8 mouse cellular contexts compared by ENCODE assay signal in the genomic region with DNA sequence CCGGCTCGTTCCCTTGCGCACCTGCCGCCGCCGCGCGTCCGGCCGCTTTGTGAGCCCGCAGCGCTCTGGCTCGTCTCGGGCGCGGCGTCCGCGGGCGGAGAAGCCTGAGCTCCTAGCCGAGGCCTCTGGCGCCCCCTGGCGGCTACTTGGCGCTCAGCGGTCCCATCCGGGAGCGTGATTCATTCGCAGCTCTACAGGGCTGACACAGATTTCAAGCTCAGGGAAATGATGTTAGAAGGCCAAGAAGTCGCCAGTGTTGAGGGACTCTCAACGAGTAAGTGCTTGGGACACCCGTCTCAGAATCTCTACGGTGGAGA. TPM values are rescaled to one million over a fixed set of nuclear protein-coding genes. Genes with fewer than 3 reads are reported as not detected.
DNase-seq lines count a peak whose midpoint lies in the region; ATAC-seq and TF ChIP-seq lines count a peak whose summit lies in the region.

TSS of gene Spock1 (minus strand) at position 67 of the 317 bp plus-strand sequence.

- H3K9me3 ChIP-seq in midbrain, embryonic 10.5 days (replicated peaks) = no peaks in the 10 kb centered on the region

- peak; percentile 89 for DNase-seq in embryo, embryonic 9.5 days (ENCODE audit: extremely low spot score)
- DNase-seq in gonadal fat pad, adult 2 months (ENCODE audit: low read depth) = no peak
- DNase-seq in kidney, adult 11 months = peak; percentile 34
- peak; percentile 95 for DNase-seq in left cerebral cortex, postnatal 25 days (ENCODE audit: low spot score in 2 of 2)
- DNase-seq in midbrain, embryonic 10.5 days (ENCODE audit: low spot score) = peak; percentile 90
- peak; percentile 21 for DNase-seq in skeletal muscle tissue, adult 2 months (ENCODE audit: low read depth, low spot score)

- no peak within 1 kb of the TSS for H3K4me3 ChIP-seq in bone marrow macrophage, adult 2 months (ENCODE audit: insufficient read depth, low read length)
- H3K4me3 ChIP-seq in midbrain, embryonic 10.5 days = peak within 1 kb of the TSS; percentile 64

- under 1% methylated on average over 32 of the region's 32 CpGs for WGBS in midbrain, embryonic 10.5 days

- TF ChIP-seq POLR2A in bone marrow macrophage, adult 2 months (IDR thresholded peaks at IDR 0.05; ENCODE audit: borderline replicate concordance, low read depth, low read length) = no peak

- H3K4me1 ChIP-seq in bone marrow macrophage, adult 2 months (ENCODE audit: control insufficient read depth, insufficient read depth, low read length) = no peaks in the 10 kb centered on the region
- H3K4me1 ChIP-seq in midbrain, embryonic 10.5 days = peaks cover 11% of the 10 kb centered on the region

- TF ChIP-seq CTCF in bone marrow macrophage, adult 2 months (IDR thresholded peaks at IDR 0.05; ENCODE audit: low read depth, low read length) = peak; percentile 36; the same call in 1 of the 2 replicates

- intact Hi-C loops in left cerebral cortex, postnatal 25 days (cut with DNase I) = loop anchor here (1.0 to 10.0 kb wide), 8 partner anchors 71 to 627 kb away; no protein-coding TSS in a partner anchor

- H3K27me3 ChIP-seq in midbrain, embryonic 10.5 days (ENCODE audit: low read depth, poor library complexity, severe bottlenecking) = peaks cover 48% of the 10 kb centered on the region

- no peaks in the 10 kb centered on the region for H3K36me3 ChIP-seq in midbrain, embryonic 10.5 days

- ATAC-seq in activated CD4-positive, CD25-positive, alpha-beta regulatory T cell, adult 4 months = no peak

- no peak within 1 kb of the TSS for H3K27ac ChIP-seq in bone marrow macrophage, adult 2 months (ENCODE audit: insufficient read depth, low read depth, low read length)
- peak within 1 kb of the TSS; percentile 82 for H3K27ac ChIP-seq in midbrain, embryonic 10.5 days (replicated peaks)

RNA-seq across cellular contexts. Expression of gene Spock1, which starts in this region (rescaled TPM):
- polyA plus RNA-seq in bone marrow macrophage, adult 2 months (2012; ENCODE audit: insufficient read depth, insufficient read length, missing spikeins) = not detected in 2 replicates
- 14.0 and 22.1 TPM in 2 replicates for polyA plus RNA-seq in gonadal fat pad, adult 2 months (2012; rRNA removed)
- total RNA-seq in left cerebral cortex, postnatal 25 days (2021) = 100 to 1,000 TPM; 269 to 271 TPM
- polyA plus RNA-seq in midbrain, embryonic 10.5 days (2016; fragmentation: Nextera tagmentation; extraction: Ambion mirVana) = 5.0 and 12.2 TPM in 2 replicates
- polyA plus RNA-seq in activated CD4-positive, CD25-positive, alpha-beta regulatory T cell, adult 4 months (2017; shearing (Covaris generic)) = under 1 TPM in 1 of 2 experiments, not detected in 1; 0.13 TPM
